Mouse (Mus musculus): Measurements from ENCODE around the gene Ric1. TPM values are rescaled to one million over a fixed set of nuclear protein-coding genes. Genes with fewer than 3 reads are reported as not detected.
A peak's percentile ranks its signal among the peaks of the same experiment; 100 is the strongest.

Ric1 gene
- polyA plus RNA-seq, 1 experiment from 2014 or later = 28.8 TPM

DNA sequence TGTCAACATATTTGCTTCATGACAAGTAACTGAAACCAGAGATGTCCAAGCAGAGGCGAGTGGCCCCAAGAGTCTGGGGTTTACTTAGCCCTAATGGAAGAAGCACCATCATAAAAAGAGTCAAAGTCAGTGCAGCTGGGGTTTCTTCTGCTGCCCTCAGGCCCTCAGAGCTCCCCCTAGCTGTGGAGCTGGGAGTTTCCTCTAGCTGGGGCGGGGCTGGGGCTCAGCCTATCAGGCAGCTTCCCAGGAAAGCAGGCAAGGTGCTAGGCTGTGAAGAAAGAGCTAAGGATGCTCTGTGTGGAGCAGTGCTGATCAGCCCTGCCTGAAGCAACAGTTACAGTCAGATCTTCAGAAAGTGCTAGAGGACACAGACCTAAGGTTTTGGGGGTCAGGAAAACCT lies 74.9 kb downstream of the Ric1 start:
- ChIA-PET POLR2A (no interaction called here), CTCF (interaction anchor here (1.2 to 2.5 kb wide), 3 partner anchors 13 to 27 kb away, joined by 3 to 9 read pairs (median 7); no protein-coding TSS in a partner anchor)
- in situ Hi-C loops (cut with MboI; ENCODE audit: low pct_unique_long_range_greater_than_20kb) = no loop called here
- H3K27me3 ChIP-seq = no peaks in the 10 kb centered on the region
- TF ChIP-seq CTCF (IDR thresholded peaks at IDR 0.05) = peak; percentile 48
- ATAC-seq (no peak), DNase-seq (ENCODE audit: low read depth, low spot score) (no peak)

DNA sequence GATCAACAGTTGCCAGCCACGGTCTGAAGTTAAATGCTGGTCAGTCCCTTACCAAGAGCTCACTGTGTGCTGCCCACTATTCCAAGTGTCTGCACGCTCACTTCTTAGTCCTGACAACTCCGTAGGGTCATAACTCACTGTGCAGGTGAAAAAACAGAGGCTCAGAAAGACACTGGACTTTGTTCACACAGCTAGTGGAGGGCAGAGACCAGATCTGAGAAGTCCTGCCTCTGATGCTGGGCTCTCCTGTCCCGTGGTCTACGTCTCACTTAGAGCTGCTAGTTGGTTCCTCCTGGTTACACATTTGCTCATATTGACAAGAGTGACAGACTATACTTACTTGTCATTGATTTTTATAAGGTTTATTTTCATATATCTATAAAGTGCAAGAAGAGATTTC lies 76.9 kb downstream of the Ric1 start:
- in situ Hi-C loops (cut with MboI; ENCODE audit: low pct_unique_long_range_greater_than_20kb) = no loop called here
- ATAC-seq = no peak
- POLR2A ChIA-PET = no interaction called here
- DNase-seq (ENCODE audit: low read depth, low spot score) = no peak
- TF ChIP-seq CTCF (IDR thresholded peaks at IDR 0.05) = no peak
- CTCF ChIA-PET = interaction anchor here (0.8 kb wide), 1 partner anchor 24 kb away, joined by 3 read pairs; no protein-coding TSS in a partner anchor
- H3K27me3 ChIP-seq = no peaks in the 10 kb centered on the region

- ATAC-seq = peak; percentile 69
- ChIA-PET POLR2A (no interaction called here), CTCF (interaction anchor here (0.7 to 2.7 kb wide), 6 partner anchors 9 to 79 kb away, joined by 3 to 16 read pairs (median 6); no protein-coding TSS in a partner anchor)
- in situ Hi-C loops (cut with MboI; ENCODE audit: low pct_unique_long_range_greater_than_20kb) = no loop called here
- TF ChIP-seq CTCF (IDR thresholded peaks at IDR 0.05) = no peak
- no peaks in the 10 kb centered on the region for H3K27me3 ChIP-seq
- DNase-seq (ENCODE audit: low read depth, low spot score) = peak; percentile 24
Measured at GRCm38 (mm10) chr19:29603548-29604353, 81.7 kb downstream of the Ric1 start.

DNA sequence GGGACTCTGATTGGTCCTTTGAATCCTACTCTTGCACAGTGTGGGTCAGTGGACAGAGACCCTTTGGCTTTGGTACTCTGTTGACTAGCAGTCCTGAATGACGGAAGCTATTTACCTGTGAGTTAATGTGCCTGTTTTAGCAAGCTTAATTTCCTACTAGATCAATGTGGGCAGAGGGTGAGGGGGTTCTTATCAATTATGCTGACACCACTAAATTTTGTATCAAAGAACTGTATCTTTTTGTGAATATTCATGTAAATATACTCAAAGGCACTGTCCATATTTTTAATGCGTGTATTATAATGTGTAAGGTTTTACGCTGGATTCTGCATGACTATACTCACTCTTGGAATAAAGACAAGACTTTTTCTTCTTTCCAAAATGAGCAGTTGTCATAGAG lies 82.6 kb downstream of the Ric1 start:
- H3K27me3 ChIP-seq = no peaks in the 10 kb centered on the region
- in situ Hi-C loops (cut with MboI; ENCODE audit: low pct_unique_long_range_greater_than_20kb) = no loop called here
- no peak for TF ChIP-seq CTCF (IDR thresholded peaks at IDR 0.05)
- ATAC-seq (no peak), DNase-seq (ENCODE audit: low read depth, low spot score) (no peak)
- ChIA-PET CTCF (interaction anchor here (1.3 to 2.7 kb wide), 3 partner anchors 10 to 32 kb away, joined by 5 to 16 read pairs (median 8); no protein-coding TSS in a partner anchor), POLR2A (no interaction called here)

GRCm38 (mm10) chr19:29607521-29607920 lies 85.4 kb downstream of the Ric1 start:
- TF ChIP-seq CTCF (IDR thresholded peaks at IDR 0.05) = no peak
- ChIA-PET POLR2A (no interaction called here), CTCF (no interaction called here)
- in situ Hi-C loops (cut with MboI; ENCODE audit: low pct_unique_long_range_greater_than_20kb) = no loop called here
- no peak for ATAC-seq
- no peaks in the 10 kb centered on the region for H3K27me3 ChIP-seq
- no peak for DNase-seq (ENCODE audit: low read depth, low spot score)

DNA sequence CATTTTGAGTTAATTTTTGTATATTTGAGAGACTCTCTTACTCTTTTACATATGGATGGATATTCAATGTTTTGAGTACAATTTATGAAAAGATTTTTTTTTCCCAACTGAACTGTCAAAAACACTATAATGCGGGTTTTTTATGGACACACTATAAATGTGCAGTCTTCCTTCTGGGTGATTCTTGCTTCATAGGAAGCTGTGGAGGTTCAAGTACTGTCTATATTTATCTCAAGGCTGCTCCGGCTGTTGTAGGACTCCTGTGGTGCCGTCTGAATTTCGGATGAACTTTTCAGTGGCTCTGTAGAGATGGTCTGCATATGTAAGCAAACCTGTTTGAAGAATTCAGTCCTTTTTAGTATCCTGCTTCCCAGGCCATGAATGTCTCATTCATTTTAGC lies 86.1 kb downstream of the Ric1 start:
- CTCF ChIA-PET = no interaction called here
- in situ Hi-C loops (cut with MboI; ENCODE audit: low pct_unique_long_range_greater_than_20kb) = no loop called here
- TF ChIP-seq CTCF (IDR thresholded peaks at IDR 0.05) = no peak

GRCm38 (mm10) chr19:29610907-29611306 lies 88.8 kb downstream of the Ric1 start:
- no peaks in the 10 kb centered on the region for H3K27me3 ChIP-seq
- CTCF ChIA-PET = no interaction called here
- in situ Hi-C loops (cut with MboI; ENCODE audit: low pct_unique_long_range_greater_than_20kb) = no loop called here
- ATAC-seq = no peak
- no peak for DNase-seq (ENCODE audit: low read depth, low spot score)
- POLR2A ChIA-PET = interaction anchor here (1.5 kb wide), 1 partner anchor 23 kb away, joined by 3 read pairs; no protein-coding TSS in a partner anchor
- TF ChIP-seq CTCF (IDR thresholded peaks at IDR 0.05) = no peak

More for the DNA sequence above, 86.1 kb downstream of the Ric1 start:
- POLR2A ChIA-PET = no interaction called here
- ATAC-seq = no peak
- H3K27me3 ChIP-seq = no peaks in the 10 kb centered on the region
- DNase-seq (ENCODE audit: low read depth, low spot score) = no peak

- CTCF ChIA-PET = interaction anchor here (1.5 kb wide), 1 partner anchor 21 kb away, joined by 3 read pairs; no protein-coding TSS in a partner anchor
- no peak for DNase-seq (ENCODE audit: low read depth, low spot score)
- H3K27me3 ChIP-seq = no peaks in the 10 kb centered on the region
- no peak for TF ChIP-seq CTCF (IDR thresholded peaks at IDR 0.05)
- in situ Hi-C loops (cut with MboI; ENCODE audit: low pct_unique_long_range_greater_than_20kb) = no loop called here
- ATAC-seq = no peak
- POLR2A ChIA-PET = no interaction called here
Measured at GRCm38 (mm10) chr19:29612102-29612501, 90.0 kb downstream of the Ric1 start.

DNA sequence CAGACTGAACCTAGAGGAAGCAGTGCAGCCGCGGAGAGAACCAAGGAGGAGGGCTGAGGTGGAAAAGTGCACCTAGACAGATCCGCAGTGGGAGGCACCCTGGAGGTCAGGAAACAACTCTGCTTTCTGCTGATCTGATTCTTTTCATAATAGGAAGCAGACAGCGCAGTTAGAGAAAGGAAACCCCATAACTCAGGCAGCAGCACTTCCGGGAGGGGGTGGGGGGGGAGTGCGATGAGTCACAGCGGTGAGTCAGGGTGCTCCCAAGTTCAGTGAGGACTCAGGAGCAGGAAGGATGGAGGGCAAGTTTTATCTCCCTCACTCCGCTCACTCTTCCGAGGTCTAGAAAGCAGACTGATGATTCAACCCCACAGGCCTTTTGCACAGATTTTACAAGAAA lies 119.0 kb downstream of the Ric1 start:
- DNase-seq (ENCODE audit: low read depth, low spot score) (peak; percentile 43), ATAC-seq (peak; percentile 83)
- no peaks in the 10 kb centered on the region for H3K27me3 ChIP-seq
- ChIA-PET POLR2A (interaction anchor here (0.9 kb wide), 1 partner anchor 13 kb away, joined by 3 read pairs; no protein-coding TSS in a partner anchor), CTCF (interaction anchor here (1.1 kb wide), 1 partner anchor 59 kb away, joined by 3 read pairs; no protein-coding TSS in a partner anchor)
- no peak for TF ChIP-seq CTCF (IDR thresholded peaks at IDR 0.05)
- in situ Hi-C loops (cut with MboI; ENCODE audit: low pct_unique_long_range_greater_than_20kb) = no loop called here

- in situ Hi-C loops (cut with MboI; ENCODE audit: low pct_unique_long_range_greater_than_20kb) = no loop called here
- ChIA-PET CTCF (interaction anchor here (1.0 to 1.6 kb wide), 3 partner anchors 60 to 183 kb away, joined by 3 to 4 read pairs (median 3); no protein-coding TSS in a partner anchor), POLR2A (interaction anchor here (0.9 kb wide), 1 partner anchor 12 kb away, joined by 3 read pairs; no protein-coding TSS in a partner anchor)
- H3K27me3 ChIP-seq = no peaks in the 10 kb centered on the region
- DNase-seq (ENCODE audit: low read depth, low spot score) (no peak), ATAC-seq (no peak)
- no peak for TF ChIP-seq CTCF (IDR thresholded peaks at IDR 0.05)
Measured at GRCm38 (mm10) chr19:29641510-29641909, 119.4 kb downstream of the Ric1 start.

DNA sequence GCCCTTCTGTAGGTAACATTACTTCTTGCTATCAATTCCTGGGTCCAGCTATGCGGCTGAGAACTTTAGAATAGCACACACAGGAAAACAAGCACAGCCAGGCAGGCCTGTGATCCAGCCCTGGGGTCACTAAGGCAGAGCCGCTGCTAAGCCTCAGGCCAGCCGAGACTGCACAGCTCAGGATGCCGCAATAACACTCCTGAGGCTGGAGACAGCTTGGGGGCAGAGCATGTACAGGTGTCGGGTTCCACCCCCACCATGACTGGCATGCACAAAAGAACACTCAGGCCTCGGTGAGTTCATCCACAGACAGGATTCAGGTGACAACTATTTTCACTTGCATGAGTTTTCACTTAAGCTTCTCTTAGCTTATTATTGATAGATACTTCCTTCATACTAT lies 120.1 kb downstream of the Ric1 start:
- POLR2A ChIA-PET = no interaction called here
- no peak for TF ChIP-seq CTCF (IDR thresholded peaks at IDR 0.05)
- ATAC-seq = peak; percentile 38

More for the DNA sequence above, 120.1 kb downstream of the Ric1 start:
- in situ Hi-C loops (cut with MboI; ENCODE audit: low pct_unique_long_range_greater_than_20kb) = no loop called here
- CTCF ChIA-PET = interaction anchor here (1.0 to 1.6 kb wide), 2 partner anchors 179 to 182 kb away, joined by 3 to 4 read pairs; no protein-coding TSS in a partner anchor
- no peak for DNase-seq (ENCODE audit: low read depth, low spot score)
- H3K27me3 ChIP-seq = no peaks in the 10 kb centered on the region
